Mouse (Mus musculus): ENCODE measurements around the gene Crocc2.

DNA sequence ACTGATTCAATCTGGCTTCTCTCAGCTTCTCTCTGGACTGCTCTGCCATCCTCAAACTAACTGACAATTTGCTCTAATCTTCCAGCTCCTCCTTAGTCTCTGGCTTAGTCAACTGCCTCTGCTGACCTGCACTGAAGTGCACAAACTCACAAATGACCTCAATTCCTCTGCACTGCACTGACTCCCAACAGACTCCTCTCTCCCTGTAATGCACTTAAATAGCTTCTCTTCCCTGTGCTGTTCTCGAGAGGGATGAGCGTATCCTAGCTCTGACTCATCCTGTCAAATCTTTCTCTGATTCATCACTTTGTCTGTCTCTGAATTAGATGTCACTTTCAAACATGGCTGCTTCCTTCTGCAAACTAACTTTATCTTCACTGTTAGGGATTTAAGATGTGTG is 99.7 kb downstream of the Crocc2 start:
- TF ChIP-seq CTCF (IDR thresholded peaks at IDR 0.05; ENCODE audit: low read depth, low read length), result no peak
- TF ChIP-seq POLR2A (IDR thresholded peaks at IDR 0.05; ENCODE audit: borderline replicate concordance, low read depth, low read length), result no peak
